Mouse (Mus musculus): ENCODE measurements around the gene Lman1l.

- TF ChIP-seq CTCF (IDR thresholded peaks at IDR 0.05; ENCODE audit: low read depth, low read length) (no peak), POLR2A (IDR thresholded peaks at IDR 0.05; ENCODE audit: insufficient read depth, low read length) (no peak)
Measured at GRCm38 (mm10) chr9:57584991-57585390, 35.6 kb downstream of the Lman1l start.
